Mouse (Mus musculus): Measurements from ENCODE around the gene Traf3ip2. TPM values are rescaled to one million over a fixed set of nuclear protein-coding genes. Genes with fewer than 3 reads are reported as not detected.

The Traf3ip2 gene
- total RNA-seq, 4 experiments from 2014 or later = 16.5 to 28.8 (median 22.2) TPM

DNA sequence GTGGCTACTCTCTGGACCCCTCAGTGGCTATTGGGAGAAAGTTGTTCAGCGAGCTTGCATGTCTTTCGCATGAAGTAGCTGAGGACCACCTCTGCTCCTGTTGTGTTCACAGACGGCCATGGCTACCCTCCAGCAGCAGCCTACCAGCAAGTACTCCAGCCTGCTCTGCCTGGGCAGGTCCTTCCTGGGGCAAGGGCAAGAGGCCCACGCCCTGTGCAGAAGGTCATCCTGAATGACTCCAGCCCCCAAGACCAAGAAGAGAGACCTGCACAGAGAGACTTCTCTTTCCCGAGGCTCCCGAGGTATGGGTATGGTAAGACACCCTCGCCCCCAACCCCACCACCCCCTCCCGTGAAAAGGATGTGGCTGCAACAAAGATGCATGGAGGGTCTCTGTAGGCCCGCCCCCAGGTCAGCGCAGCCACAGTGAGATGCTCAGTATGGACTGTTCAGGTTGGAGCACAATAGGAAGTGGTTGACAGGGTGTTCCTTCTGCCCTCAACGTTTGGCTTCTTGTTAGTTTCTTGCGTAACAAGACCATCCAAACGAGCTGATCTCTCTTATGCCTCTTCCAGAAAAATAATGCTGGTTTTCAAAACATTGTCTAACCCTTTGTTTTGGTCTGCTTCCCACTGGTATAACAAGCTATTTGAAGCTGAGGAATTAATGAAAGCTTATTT, 21.8 kb downstream of the Traf3ip2 start:
- DNase-seq = no peak

DNA sequence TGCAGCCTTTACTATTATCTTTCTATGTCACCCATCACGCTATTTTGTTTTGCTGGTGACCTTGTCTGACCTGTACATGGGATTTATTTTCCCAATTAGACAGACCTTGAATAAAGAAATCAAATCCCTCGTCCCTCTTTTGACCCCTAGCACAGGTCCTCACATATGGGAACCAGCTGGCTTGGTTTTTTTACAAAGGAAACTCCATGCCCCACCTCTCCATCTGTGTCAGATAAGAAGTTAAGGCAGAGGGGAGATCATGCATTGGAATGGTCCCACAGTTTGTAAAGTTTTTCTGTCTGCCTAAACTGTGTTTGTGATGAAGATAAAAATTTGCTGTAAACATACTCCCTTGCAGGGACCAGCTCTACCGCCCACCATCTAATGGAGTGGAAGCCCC, 26.1 kb downstream of the Traf3ip2 start:
- DNase-seq = no peak

DNA sequence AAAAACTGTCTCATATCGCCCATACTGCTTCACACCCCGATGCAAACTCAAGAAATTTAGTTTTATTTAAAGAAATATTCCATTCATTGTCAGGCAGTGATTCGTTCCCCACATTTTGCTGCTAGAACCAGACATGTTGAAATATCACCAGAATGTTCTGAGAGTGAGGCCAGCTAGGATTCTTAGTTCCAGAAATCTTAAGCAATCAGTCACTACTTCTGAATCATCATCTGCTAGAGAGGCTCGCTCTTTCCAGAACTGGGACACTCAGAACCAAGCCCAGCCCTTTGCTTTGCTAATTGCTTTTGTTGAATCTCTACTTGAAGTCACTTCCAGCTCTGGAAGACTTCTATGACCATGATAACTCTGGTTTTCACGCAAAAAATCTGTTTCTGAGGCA, 27.0 kb downstream of the Traf3ip2 start:
- DNase-seq = no peak

DNA sequence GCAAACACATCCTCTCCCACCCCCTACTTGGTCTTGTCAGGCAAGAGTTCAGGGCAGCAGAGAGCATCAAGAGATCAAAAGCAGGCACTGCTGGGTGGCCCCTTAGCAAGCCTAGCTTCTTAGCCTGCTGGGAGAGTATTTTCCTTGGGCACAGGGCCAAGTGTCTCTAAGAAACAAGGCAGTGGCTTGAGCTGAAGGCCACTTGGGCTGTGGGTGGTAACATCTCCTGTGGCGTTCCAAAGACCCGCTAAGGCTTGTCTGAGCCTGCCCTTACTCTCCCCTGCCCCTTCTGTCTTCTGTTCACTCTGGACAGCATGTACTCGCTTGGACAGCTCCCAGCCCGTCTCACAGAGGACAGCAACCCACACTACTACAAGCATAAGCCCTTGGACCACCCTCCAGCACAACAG, 28.1 kb downstream of the Traf3ip2 start:
- peak; percentile 65 for DNase-seq

DNA sequence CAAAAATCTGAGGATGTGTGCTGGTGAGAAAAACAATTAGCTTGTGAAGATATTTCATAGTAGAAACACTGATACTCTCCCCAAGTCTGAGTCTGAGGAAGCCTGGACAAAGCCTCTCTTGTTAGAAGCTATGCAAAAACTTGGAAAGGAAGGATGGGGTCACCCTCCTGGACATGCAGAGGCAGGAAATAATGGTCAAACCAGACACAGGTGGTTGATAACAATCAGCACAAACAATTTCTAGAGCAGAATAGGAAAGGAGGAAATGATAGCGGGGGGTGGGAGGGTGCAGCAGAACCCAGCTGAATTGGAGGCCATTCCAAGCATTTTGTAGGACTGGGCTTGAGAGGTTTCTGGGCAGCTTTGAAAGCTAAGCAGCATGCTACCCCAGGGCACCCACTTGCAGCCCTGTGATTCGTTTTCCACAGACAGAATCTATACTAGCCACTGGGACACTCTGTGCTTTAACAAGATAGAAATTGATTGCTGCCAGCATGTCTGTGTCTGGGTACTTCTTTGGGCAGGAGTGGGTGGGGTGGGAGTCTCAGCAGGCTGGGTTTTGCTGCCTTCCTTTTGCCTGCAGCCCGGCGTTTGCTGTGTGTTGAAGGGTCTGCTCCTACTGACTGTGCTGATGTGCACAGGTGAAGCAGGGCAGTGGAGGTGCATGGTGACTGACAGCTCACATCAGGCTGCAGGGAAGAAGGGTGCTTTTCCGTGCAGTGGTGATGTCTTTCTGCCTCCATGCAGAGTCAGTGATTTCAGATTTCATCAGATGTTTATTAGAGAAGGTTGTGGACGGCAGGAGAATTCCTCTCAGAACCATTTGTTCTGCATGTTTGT, 33.3 kb downstream of the Traf3ip2 start:
- DNase-seq = no peak

DNA sequence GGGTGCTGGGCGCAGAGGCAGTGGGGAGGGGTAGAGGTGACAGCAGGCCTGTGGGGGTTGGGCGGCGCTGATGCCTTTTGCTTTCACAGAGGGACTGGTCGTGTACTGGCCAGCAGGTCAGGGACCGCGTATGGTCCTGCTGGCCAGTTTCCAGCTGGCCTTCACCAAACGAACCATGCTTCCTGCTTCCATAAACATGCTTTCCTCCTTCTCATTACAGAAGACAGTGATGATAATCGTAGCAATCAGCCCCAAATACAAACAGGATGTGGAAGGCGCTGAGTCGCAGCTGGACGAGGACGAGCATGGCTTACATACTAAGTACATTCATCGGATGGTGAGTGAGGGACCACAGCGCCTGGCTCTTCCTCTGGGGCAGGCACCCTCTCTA, 33.9 kb downstream of the Traf3ip2 start:
- DNase-seq = no peak

DNA sequence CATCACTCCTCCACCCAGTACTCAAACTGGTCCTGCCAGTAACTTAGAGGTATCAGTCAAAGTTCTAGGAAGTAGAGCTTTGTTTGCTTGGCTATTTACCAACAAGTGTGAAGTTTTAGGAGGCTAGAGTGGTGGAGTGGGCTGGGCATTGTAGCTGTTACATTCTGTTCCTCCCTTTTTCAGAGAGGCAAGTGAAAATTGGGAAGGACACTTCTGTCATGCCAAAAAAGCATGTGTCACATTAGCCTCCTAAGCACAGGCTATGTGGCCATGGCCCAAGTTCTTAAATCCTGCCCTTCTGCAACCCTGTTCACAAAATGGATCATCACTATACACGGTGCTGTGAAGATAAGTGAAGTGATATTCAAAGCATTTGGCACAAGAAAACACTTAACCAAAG, 34.4 kb downstream of the Traf3ip2 start:
- no peak for DNase-seq

DNA sequence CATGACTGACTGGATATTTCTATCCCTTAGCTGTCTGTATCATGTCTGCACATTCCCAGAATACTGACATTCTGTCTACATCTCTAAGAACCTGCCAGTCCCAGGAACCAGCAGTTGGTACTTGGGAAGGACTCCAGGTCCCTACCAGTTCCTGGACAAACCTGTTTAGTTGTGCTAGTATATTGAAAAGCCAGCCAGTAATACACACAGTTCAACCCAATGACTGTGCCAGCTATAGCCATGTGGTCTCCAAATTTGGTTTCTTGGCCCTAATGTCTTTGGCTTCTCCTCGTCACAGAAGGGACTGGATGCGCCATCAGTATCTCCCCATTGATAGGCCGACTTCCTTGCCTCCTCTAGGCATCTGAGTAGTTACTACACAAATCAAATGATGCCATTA, 35.5 kb downstream of the Traf3ip2 start:
- no peak for DNase-seq

DNA sequence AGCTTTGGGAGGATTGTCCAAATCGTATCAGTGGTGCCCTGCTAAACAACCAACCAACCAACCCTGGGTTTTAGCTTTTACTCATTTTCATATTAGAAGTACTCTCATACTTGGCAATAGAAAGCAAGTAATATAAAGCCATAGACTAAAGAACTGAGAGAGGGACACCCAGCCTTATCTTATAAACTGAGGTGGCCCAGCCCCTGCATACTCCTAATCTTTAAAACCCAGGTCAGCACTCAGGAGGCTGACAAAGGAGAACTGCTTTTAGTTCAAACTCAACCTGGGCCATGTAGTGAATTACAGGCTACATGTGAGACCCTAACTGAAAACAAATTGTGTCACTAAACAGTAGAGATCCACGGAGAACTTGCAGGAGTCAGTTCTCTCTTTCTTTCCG, 36.8 kb downstream of the Traf3ip2 start:
- DNase-seq = no peak

DNA sequence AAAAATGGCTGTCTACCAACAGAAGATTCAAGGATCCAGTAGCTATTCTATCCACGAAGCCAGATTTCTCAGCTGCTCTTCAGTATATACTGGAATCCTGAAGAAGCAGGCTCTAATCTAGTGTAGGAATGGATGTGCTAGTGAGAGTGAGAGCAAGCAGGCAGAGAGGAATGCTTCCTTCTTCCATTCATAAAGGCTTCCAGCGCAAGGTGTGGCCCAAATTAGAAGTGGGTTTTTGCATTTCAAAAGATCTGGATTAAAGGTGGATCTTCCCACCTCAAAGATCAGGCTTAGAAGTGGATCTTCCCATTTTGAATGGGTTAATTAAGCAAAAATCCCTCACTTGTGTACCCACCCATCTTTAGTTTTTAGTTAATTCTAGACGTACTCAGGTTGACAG, 37.6 kb downstream of the Traf3ip2 start:
- DNase-seq = no peak

DNA sequence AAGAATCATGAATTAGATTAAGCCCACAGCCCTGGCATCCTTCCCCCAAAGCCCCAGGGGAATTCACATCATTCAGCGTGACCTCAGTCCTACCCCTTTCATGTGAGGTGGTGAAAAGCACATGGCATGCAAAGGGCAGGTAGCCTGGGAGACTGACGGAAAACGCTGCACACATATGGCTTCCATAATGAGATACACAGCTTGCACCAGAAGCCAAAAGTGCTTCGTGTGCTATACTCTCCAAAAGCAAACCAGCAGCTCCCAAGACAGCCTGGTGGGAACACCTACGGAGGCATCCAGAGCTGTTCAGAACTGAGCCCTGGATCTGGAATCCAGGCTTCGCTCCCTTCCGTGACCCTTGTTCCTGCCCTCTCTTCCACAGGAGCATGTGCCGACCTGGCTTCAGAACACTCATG, 41.3 kb downstream of the Traf3ip2 start:
- no peak for DNase-seq

DNA sequence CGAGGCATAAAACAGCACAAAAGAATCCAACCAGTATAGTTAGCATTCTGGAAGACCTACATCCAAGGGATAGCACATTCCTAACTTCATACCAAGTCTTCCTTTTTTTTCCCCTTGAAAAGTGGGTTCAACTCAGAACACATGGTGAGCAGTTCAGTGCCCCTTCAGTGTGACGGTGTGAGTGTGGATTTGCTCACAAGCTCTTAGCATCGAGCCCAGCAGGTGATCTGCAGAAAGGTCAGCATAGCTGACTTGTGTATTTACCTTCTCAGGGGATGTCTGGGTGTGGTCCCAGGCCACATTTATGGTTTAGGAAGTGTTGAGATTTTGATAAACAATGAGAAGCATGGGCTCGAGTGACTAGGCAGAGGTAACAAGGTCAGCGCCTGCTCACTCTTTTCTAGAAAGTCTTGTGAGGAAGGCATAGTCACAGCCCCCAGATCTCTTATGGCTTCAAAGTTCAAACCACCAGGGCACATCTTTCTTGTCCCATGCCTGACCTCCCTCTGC, 46.2 kb downstream of the Traf3ip2 start:
- DNase-seq = no peak

DNA sequence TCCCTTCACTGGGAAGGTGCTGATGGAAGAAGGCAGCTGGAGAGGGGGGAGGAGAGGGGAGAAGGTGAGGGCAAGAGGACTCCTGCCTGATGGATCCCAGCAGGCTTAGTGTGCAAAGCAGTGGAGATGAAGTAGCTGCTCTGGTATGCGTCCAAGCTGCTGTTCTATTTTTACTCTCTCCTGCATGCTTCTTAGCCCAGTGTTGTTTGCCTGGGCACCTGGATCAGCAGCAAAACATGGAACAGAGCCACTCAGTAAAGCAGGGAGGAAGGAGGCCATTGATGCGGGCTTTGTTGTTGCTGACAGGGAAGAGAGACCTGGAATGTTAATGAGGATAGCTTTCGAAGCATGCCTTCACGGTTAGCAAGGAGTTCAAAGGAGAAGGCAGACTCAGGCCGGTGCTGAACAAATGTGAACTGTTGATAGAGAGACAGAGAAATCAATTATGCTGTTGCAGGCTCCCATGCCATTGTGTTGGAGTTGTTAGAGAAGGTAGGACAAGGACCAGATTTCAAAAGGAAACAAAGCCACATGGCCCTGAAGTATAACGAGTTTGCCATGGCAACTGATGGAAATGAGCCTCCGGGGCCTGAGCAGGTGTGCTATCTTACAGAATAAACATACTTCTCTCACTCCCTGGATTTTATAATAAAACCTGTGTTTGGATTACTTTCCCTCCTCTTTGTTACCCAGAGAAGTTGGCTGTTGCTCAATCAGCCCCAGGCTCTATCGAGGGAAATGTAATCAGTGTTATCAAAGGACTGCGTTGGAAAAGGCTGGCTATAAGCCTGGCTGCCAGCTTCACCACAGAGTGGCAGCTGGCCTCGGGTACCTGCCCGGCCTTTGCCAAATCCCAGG, 46.9 kb downstream of the Traf3ip2 start:
- DNase-seq = no peak

DNA sequence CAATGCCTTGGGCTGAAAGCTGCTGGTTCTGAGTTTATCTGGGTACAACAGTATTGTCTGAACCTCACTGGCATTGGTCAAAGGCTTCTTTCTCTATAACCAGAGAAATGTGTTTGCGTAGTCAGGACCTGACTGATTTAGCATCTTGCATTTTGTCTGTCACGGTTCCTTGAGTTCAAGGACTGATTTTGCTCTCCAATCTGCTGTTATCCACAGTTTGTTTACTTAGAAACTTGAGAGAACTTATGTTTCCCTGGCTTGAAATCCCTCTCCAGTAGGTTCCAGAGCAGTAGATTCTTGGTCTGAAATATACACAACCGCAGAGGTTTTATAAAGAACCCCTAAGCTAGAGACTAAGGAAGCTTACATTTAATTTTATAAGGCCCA, 47.5 kb downstream of the Traf3ip2 start:
- DNase-seq = no peak

DNA sequence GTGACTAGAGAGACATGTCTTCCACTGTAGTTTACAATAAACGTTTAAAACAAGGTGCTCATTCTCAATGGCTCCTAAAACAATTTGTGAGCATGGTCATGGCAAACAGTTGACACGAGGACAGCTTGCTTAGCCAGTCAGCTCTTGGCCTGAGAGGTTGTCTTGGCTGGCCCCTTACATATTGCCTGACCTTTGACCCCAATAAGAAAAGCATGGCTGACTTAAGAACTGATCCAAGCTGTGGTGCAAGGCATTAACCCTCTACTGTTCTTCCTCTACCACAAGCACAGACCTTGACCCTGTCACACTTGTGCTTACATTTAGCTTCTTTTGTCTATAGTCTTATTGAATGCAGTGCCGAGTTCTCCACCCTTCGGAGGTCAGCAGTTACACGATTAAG, 48.0 kb downstream of the Traf3ip2 start:
- DNase-seq = no peak

DNA sequence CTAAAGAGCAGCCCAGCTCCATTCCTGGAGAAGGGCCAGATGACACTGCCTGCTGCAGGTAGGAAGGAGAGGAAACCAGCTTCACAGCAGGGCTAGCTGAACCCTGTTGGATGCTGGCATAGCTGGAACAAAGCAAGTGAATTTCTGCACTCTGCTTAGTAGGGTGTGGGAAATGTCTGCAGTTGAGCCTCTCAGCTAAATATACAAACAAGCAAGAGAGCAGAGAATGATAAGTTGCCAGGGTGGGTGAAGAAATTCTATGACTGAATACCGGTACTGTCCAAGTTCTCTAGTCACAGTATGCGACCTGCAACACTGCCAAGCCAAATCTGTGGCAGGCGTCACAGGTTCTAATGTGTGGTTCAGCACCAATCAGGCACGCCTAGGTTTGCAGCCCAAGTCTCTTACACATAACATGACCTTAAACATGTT, 52.4 kb downstream of the Traf3ip2 start:
- no peak for DNase-seq

DNA sequence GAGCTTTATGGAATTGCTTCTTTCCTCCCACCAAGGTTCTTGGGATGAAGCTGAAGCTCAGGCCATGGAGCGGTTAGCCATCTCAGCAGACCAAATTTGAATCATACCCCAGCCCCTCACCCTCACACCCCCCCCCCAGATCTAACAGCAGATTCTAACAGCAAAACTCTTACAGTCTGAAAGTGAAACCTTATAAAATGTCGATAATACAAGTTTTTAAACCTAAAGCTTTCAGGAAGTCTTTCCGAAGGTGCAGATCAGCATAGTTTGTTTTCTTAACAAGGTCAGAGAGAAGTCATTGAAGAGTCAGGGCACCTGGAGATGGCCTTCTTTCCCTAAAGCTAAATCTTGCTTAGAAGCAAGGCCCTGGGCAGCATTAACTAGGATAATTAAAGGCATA, 53.3 kb downstream of the Traf3ip2 start:
- DNase-seq = no peak

DNA sequence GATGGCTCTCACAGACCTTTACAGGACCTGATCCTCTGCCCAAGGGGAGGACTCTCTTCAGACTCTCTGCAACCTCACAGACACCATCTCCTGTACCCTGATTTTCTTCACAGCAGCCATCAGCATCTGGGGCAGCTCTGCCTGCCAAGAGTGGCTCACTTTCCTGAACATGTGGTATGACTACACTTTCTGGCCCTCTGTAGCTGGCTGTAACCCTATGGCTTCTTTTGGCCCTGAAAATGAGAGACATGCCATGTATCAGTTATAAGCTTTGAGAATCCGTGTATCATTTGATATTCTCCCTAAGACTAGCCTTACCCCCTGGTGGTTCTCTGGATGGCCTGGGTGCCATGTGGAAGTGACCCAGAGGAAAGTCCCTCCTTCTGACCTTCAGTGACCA, 58.7 kb downstream of the Traf3ip2 start:
- DNase-seq = no peak

DNA sequence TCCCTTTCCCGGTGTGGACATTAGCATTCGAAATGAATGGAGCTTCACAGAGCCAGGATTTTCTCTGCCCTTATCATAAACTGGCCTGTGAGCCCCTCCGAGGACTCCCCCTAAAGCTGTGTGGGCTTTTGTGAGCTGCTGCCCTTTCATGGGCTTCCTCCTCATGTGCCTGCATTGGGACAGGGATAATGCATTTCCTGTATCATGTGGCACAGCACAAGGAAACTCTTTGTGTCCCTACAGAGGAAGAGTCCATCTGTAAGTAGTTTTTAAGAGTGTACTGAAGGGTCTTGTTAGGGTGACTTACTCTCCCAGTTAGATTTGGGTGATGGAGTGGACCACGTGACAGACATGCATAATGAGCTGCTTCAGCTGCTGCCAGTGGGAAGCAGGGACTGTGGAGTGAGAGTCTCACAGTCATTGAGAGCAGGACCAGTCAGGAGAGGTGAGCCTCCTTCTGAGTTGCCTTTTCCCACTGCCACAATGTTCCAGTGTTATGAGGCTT, 59.9 kb downstream of the Traf3ip2 start:
- no peak for DNase-seq

DNA sequence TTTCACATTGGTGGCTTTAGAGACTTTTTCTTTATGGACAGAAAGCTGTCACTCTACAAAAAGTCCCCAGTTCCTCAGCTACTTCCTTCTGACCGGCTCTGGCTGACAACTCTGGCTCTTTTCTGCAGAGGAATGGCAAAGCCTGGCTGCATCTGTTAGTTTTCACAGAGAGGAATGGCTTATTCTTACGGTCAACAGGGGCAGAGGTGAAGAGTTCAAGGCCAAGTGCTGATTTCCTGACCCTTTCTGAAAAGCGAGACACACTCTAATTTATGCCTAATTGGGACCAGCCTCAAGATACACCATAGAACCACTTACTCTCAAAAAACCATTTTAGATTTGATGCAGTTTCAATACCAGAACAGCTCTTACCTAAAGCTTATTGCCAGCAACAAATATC, 61.4 kb downstream of the Traf3ip2 start:
- no peak for DNase-seq

DNA sequence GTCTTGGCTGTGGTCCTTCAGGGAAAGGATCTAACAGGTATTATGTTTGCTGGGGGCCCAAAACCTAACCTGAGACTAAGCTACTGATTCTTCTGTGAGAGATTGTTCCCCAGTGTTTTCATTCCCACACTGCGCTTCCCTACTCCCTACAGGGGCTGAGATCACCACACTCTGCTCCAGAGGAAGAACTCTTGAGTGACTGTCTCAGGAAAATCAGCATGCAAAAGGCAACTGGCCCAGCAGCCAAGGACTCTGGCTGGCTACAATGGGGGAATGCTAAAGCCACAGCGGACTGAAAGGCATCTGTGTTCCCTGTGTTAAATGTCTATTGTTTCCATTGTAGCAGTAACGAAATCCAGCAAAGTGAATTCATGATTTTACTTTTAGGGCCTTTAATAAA, 62.0 kb downstream of the Traf3ip2 start:
- no peak for DNase-seq

DNA sequence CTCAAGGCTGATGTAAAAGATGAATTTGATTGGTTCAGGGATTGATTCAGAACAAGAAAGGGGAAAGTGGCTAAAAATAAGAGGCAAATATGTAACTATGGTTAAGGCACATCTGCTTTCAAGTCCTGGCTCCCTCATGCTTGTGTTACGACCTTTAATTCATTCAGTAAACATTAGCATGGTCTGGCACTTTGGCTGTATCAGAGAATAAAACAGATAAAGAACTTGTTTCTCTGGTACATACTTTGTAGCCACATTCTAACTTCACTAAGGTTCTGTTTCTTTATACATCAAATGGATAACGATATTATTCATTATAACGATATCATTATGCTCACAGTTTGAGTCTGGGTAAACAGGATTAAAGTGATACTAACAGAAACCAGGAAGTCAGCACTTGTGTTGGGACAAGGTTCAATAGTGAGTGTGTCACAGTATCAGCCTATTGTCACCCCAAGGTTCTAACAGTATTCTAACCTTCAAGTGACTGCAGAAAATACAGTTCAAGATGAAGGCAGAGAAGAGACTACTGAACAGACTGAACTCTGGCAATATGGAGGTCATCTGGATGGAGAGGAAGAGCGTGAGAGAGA, 65.6 kb downstream of the Traf3ip2 start:
- DNase-seq = no peak
